Mouse (Mus musculus): ENCODE measurements at regions not wholly inside any gene's neighbourhood (a gene's known extent, or its start where the extent isn't known, plus 50 kb on each side); places are given as distances from the start of the nearest gene placed in this dataset.

GRCm38 (mm10) chr1:57564676-57565075, 157.8 kb upstream of the Tyw5 start:
- TF ChIP-seq CTCF (IDR thresholded peaks at IDR 0.05; ENCODE audit: low read depth, low read length), result no peak
- TF ChIP-seq POLR2A (IDR thresholded peaks at IDR 0.05; ENCODE audit: insufficient read depth, low read length), result no peak
- no peak for TF ChIP-seq EP300 (IDR thresholded peaks at IDR 0.05; ENCODE audit: insufficient read depth, low read depth, low read length)
